Mouse (Mus musculus) gastrocnemius, postnatal 10 days (tissue): ENCODE measurements at regions not wholly inside any gene's neighbourhood (a gene's known extent, or its start where the extent isn't known, plus 50 kb on each side); places are given as distances from the start of the nearest gene placed in this dataset.

ENCODE experiments used
- DNase-seq: peaks from one replicate; pipeline ENCODE4 v3.0.0; 2021; ENCODE audit warnings: mixed read lengths

- DNase-seq = no peak
Observed at GRCm38 (mm10) chr9:61563017-61563416, 190.9 kb downstream of the Tle3 start.

DNA sequence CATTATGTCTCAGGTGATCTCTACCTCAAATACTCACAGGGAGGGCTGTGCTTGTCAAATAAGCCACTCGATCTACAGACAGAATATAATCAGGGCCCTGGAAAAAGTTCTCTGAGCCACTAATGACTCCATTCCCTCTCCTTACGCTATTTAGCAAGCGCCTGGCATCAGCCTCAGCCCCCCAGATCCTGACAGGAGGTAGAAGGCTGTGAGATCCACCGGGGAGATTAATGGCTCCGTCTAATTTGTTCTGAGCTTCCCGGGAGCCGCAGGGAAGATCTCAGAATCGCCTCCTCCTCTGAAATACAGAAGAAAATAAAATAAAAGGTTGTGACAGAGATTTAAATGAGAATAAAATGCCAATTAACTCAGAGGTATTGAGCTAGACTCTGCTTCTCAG lies 189.4 kb downstream of the Tle3 start:
- no peak for DNase-seq

DNA sequence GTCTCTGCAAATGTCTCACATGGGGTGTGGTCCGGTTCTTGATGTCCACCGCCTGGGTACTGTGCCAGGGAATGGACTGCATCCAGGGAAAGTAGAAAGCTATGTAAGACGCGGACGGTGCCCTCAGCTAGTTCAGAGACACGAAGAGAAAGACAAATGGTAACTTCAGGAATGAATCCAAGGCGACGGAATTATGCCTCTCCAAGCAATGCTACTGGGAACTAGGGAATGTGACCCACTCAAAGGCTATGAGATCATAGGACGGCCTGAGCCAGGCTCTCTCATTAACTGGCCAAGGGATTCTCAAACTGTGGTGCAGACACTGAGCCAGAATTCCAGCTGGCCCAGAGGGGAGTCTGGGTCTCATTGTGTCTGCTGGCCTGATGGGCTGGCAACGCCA lies 186.5 kb downstream of the Tle3 start:
- DNase-seq = peak; percentile 36

GRCm38 (mm10) chr9:61557025-61557424 lies 184.9 kb downstream of the Tle3 start:
- DNase-seq = no peak

DNA sequence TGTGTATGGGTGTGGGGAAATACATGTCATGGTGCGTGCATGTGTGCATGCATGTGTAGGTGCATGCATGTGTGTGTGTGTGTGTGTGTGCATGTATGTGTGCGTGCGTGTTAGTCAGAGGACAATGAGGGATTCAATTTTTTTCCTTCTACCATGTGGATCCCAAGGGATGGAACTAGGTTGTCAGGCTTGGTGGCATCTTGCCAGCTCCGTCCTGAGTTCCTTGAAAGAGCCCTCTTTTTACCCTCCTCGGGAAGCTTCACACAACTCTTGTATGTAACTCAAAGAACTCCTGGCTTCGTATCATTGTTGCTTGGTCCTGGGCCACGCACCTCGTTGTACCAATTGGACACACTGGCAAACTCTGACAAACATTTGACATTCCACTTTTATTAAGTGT lies 183.0 kb downstream of the Tle3 start:
- DNase-seq = no peak

DNA sequence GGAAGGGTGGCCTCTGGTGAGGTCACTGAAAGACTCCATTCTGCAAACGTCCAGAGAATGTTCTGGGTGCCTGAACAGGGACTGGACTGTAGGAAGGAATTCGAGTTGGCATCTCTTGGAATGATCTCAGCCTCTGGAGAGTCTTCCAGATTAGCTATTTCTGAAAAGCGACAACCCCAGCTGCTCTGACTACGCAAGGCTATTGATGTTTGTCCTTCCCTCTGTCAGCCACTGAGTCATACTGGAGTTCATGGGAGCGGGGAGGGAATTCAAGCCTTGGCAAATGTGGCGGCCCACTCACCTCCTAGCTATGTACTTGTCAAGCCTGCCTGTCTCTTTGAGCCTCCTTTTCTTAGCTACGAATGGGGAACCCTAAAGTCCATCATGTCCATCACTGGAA lies 182.4 kb downstream of the Tle3 start:
- DNase-seq = peak; percentile 13

- no peak for DNase-seq
Observed at GRCm38 (mm10) chr9:61553626-61554025, 181.5 kb downstream of the Tle3 start.

GRCm38 (mm10) chr9:61551361-61551760 lies 179.2 kb downstream of the Tle3 start:
- DNase-seq = no peak

GRCm38 (mm10) chr9:61550326-61550725 lies 178.2 kb downstream of the Tle3 start:
- no peak for DNase-seq

GRCm38 (mm10) chr9:61549692-61550241 lies 177.6 kb downstream of the Tle3 start:
- DNase-seq = no peak

- DNase-seq = no peak
Observed at GRCm38 (mm10) chr9:61537316-61538189, 165.4 kb downstream of the Tle3 start.

DNA sequence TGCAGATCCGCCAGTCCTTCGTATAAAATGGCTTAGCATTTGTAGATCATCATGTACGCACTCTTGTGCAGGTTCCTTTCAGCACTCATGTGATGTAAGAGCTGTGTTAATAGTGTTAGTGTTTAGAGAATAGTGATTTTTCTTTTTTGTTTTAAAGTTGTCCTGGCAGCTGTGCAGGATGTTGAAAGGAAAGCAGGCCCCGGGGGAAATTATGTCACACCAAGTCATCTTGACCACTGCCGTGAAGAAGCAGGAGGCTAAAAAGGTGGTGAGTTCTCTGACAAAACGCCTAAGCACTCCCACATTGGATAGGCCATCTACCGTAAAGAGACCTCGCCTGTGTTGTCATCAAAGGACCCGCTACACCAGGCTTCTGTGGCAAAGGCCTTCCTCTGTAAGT lies 161.1 kb downstream of the Tle3 start:
- no peak for DNase-seq

DNA sequence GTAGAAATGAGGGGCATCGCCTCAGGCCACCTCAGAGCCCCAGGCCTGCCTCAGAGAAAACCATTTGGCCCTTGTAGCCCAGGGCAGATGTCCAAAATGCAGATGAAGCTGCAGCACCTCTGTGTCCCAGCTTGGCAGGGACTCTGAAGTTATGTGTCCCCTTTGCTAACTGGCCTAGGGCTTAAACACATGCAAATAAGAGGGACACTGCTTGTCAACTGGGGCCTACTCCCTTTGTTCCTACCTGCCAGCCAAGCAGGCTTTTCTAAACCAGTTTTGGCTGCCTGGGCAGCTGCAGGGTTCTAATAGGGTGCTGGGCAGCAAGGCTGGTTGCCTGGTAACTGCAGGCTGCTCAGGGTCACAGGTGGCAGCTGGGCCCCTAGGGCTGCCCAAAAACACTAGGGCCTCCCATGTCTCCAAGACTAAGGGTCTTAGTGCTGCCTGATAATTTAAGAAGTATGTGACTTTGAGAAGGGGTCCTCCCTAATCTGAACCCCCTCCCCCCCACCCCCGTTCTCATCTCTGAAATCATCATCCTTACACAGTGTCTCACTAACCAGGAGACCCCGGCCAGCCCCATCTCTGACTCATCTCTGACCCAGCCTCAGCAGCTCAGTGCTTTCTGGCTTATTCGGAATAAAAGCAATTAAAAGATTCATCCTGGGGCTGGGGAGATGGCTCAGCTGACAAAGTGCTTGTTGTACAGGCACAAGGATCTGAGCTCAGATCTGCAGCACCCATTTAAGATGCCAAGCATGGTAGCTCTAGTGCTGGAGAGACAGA lies 158.3 kb downstream of the Tle3 start:
- no peak for DNase-seq

- DNase-seq = no peak
Observed at GRCm38 (mm10) chr9:61528286-61528865, 156.2 kb downstream of the Tle3 start.

GRCm38 (mm10) chr9:61527491-61528056 lies 155.4 kb downstream of the Tle3 start:
- DNase-seq = no peak

GRCm38 (mm10) chr9:61520136-61520535 lies 148.0 kb downstream of the Tle3 start:
- no peak for DNase-seq

DNA sequence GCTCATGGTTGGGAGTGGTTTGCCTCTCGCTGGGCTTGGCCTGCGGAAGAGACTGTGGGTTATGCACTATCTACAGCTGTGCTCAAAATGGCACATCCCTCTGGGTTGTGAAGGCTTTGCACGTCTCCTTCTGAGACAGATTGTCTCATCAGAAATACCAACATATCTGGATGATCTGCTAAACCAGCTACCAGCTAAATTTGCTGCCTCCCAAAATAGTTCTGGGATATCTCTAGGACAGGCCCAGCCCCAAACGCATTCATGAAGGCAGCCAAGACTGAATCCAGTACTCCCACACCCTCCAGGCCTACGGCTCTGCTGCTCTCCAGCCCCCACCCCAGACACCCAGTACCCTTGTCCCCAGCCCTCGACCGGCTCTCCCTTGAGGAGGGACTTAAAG lies 145.7 kb downstream of the Tle3 start:
- DNase-seq = no peak

GRCm38 (mm10) chr9:61511436-61511835 lies 139.3 kb downstream of the Tle3 start:
- DNase-seq = no peak

- DNase-seq = no peak
Observed at GRCm38 (mm10) chr9:61510217-61510893, 138.2 kb downstream of the Tle3 start.

DNA sequence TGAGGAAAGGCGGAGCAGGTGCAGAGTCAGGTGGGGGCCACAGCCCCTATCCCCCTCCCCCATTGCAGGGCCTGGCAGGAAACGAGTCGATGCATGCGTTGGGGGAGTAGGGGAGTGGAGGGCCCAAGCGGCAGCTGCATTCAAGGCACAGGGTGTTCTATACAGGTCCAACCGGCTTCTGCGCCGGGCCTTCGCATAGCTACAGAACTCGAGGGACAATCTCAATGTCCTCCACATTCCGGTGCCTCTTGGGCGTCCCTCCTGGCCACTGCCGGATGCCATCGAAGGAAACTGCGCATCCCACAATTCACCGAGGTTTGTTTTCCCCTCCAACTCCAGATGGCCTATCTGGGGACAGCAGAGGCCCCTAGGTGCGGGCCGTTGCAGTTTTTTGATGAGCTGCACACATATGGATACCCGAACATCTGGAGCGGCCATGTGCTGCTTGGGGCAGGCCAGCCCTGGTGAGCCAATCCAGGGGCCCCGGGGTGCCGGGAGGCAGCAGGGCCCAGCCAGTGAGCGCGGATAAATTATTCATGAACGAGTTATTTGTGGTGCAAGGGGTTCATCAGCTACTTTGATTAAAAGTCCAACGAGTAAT lies 137.5 kb downstream of the Tle3 start:
- DNase-seq = no peak

DNA sequence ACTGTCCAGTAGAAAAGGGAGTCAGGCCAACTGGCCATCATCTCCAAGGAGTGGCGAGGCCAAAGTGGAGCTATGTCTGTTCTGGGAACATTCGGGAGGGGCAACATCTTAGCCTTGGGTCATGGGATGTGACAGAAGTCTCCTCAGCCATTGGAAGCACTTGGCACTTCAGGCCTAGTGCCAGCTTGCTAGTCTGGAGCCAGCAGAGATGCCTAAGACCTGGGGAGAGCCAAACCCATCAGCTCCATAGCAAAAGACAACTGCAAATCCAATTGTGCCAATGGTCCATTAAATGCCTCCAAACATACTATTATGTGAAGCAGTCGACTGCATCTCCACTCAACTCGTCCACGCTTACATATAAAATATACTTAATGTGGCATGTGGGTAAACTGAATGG lies 136.9 kb downstream of the Tle3 start:
- no peak for DNase-seq

DNA sequence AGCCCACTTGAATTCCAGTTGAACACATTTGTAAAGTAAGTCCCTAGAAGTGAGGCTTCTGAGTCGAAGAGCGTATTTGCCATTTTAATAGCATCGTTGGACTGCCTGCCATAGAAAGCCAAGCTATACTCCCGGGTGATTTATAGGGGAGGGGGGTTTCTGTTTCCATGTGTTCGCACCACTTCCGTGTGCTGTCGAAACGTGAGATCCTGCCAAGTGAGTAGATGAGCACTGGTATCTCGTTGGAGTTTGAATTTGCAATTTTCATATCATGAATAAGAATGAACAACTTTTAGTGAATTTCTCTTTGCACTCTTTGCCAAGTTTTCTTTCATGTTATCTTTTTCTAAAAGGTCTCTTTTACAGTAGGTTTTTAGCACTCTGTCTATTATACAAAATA lies 128.7 kb downstream of the Tle3 start:
- no peak for DNase-seq
